Mouse (Mus musculus): ENCODE results near the gene Sh3bp2.

GRCm38 (mm10) chr5:34542166-34542565 lies 16.5 kb downstream of the Sh3bp2 start:
- TF ChIP-seq CTCF (IDR thresholded peaks at IDR 0.05; ENCODE audit: borderline replicate concordance, control insufficient read depth, extremely low read depth, insufficient read depth, low read length, poor library complexity) (no peak), POLR2A (IDR thresholded peaks at IDR 0.05; ENCODE audit: control insufficient read depth, extremely low read depth, insufficient read depth, low read length, poor library complexity) (no peak)

All from thymus, adult 2 months (tissue).